Mouse (Mus musculus): Measurements from ENCODE around the gene Btrc. TPM values are rescaled to one million over a fixed set of nuclear protein-coding genes. Genes with fewer than 3 reads are reported as not detected.

The Btrc gene
- polyA plus RNA-seq, 1 experiment, result 11.2 TPM

GRCm38 (mm10) chr19:45480490-45480889 is 117.0 kb downstream of the Btrc start:
- WGBS, result 93% methylated on average over 2 of the region's 2 CpGs
- H3K27ac ChIP-seq (ENCODE audit: insufficient read depth, low read length), result no peak overlapping the region
- TF ChIP-seq POLR2A (IDR thresholded peaks at IDR 0.05; ENCODE audit: low read depth, low read length) (no peak), CTCF (IDR thresholded peaks at IDR 0.05; ENCODE audit: extremely low read depth, insufficient read depth, insufficient read length, insufficient replicate concordance) (no peak)
- H3K36me3 ChIP-seq (ENCODE audit: control insufficient read depth, insufficient read depth, low read length), result no peaks in the 10 kb centered on the region
- DNase-seq (ENCODE audit: low read depth in 1 of 2, low spot score in 2 of 2), result no peak
- H3K4me1 ChIP-seq (ENCODE audit: control insufficient read depth, insufficient read depth, insufficient read length), result peaks cover under 1% of the 10 kb centered on the region; the same call in 1 of the 2 replicates
- H3K27me3 ChIP-seq (ENCODE audit: control insufficient read depth, insufficient read depth, low read length), result no peaks in the 10 kb centered on the region
- H3K4me3 ChIP-seq (ENCODE audit: extremely low read depth, insufficient read depth, insufficient read length), result no peak overlapping the region

- DNase-seq (ENCODE audit: low read depth in 1 of 2, low spot score in 2 of 2), result no peak
- no peak overlapping the region for H3K4me3 ChIP-seq (ENCODE audit: extremely low read depth, insufficient read depth, insufficient read length)
- TF ChIP-seq CTCF (IDR thresholded peaks at IDR 0.05; ENCODE audit: extremely low read depth, insufficient read depth, insufficient read length, insufficient replicate concordance), result no peak
- no peak for TF ChIP-seq POLR2A (IDR thresholded peaks at IDR 0.05; ENCODE audit: low read depth, low read length)
- H3K36me3 ChIP-seq (ENCODE audit: control insufficient read depth, insufficient read depth, low read length), result no peaks in the 10 kb centered on the region
- WGBS, result 92% methylated on average over 4 of the region's 4 CpGs
- no peaks in the 10 kb centered on the region for H3K27me3 ChIP-seq (ENCODE audit: control insufficient read depth, insufficient read depth, low read length)
- H3K4me1 ChIP-seq (ENCODE audit: control insufficient read depth, insufficient read depth, insufficient read length), result no peaks in the 10 kb centered on the region
- no peak overlapping the region for H3K27ac ChIP-seq (ENCODE audit: insufficient read depth, low read length)
Observed at GRCm38 (mm10) chr19:45480951-45481350, 117.4 kb downstream of the Btrc start.

GRCm38 (mm10) chr19:45483470-45483869 is 119.9 kb downstream of the Btrc start:
- no peak overlapping the region for H3K27ac ChIP-seq (ENCODE audit: insufficient read depth, low read length)
- TF ChIP-seq POLR2A (IDR thresholded peaks at IDR 0.05; ENCODE audit: low read depth, low read length) (no peak), CTCF (IDR thresholded peaks at IDR 0.05; ENCODE audit: extremely low read depth, insufficient read depth, insufficient read length, insufficient replicate concordance) (no peak)
- H3K4me3 ChIP-seq (ENCODE audit: extremely low read depth, insufficient read depth, insufficient read length), result no peak overlapping the region
- 94% methylated on average over 2 of the region's 2 CpGs for WGBS
- H3K27me3 ChIP-seq (ENCODE audit: control insufficient read depth, insufficient read depth, low read length), result no peaks in the 10 kb centered on the region
- DNase-seq (ENCODE audit: low read depth in 1 of 2, low spot score in 2 of 2), result no peak
- no peaks in the 10 kb centered on the region for H3K4me1 ChIP-seq (ENCODE audit: control insufficient read depth, insufficient read depth, insufficient read length)
- H3K36me3 ChIP-seq (ENCODE audit: control insufficient read depth, insufficient read depth, low read length), result no peaks in the 10 kb centered on the region

GRCm38 (mm10) chr19:45486206-45486991 is 122.9 kb downstream of the Btrc start:
- no peak for DNase-seq (ENCODE audit: low read depth in 1 of 2, low spot score in 2 of 2)
- no peak for TF ChIP-seq POLR2A (IDR thresholded peaks at IDR 0.05; ENCODE audit: low read depth, low read length)
- no peak for TF ChIP-seq CTCF (IDR thresholded peaks at IDR 0.05; ENCODE audit: extremely low read depth, insufficient read depth, insufficient read length, insufficient replicate concordance)
- Histone ChIP-seq H3K27ac (ENCODE audit: insufficient read depth, low read length) (no peak overlapping the region), H3K27me3 (ENCODE audit: control insufficient read depth, insufficient read depth, low read length) (no peaks in the 10 kb centered on the region), H3K4me3 (ENCODE audit: extremely low read depth, insufficient read depth, insufficient read length) (no peak overlapping the region), H3K36me3 (ENCODE audit: control insufficient read depth, insufficient read depth, low read length) (no peaks in the 10 kb centered on the region), H3K4me1 (ENCODE audit: control insufficient read depth, insufficient read depth, insufficient read length) (no peaks in the 10 kb centered on the region)
- WGBS, result 88% methylated on average over 6 of the region's 6 CpGs

- Histone ChIP-seq H3K4me3 (ENCODE audit: extremely low read depth, insufficient read depth, insufficient read length) (no peak overlapping the region), H3K4me1 (ENCODE audit: control insufficient read depth, insufficient read depth, insufficient read length) (no peaks in the 10 kb centered on the region), H3K36me3 (ENCODE audit: control insufficient read depth, insufficient read depth, low read length) (no peaks in the 10 kb centered on the region), H3K27me3 (ENCODE audit: control insufficient read depth, insufficient read depth, low read length) (no peaks in the 10 kb centered on the region), H3K27ac (ENCODE audit: insufficient read depth, low read length) (no peak overlapping the region)
- DNase-seq (ENCODE audit: low read depth in 1 of 2, low spot score in 2 of 2), result no peak
- TF ChIP-seq CTCF (IDR thresholded peaks at IDR 0.05; ENCODE audit: extremely low read depth, insufficient read depth, insufficient read length, insufficient replicate concordance), result no peak
- TF ChIP-seq POLR2A (IDR thresholded peaks at IDR 0.05; ENCODE audit: low read depth, low read length), result no peak
- 76% methylated on average over 3 of the region's 3 CpGs for WGBS
Observed at GRCm38 (mm10) chr19:45486992-45487387, 123.5 kb downstream of the Btrc start.

GRCm38 (mm10) chr19:45489961-45490360 is 126.4 kb downstream of the Btrc start:
- DNase-seq (ENCODE audit: low read depth in 1 of 2, low spot score in 2 of 2), result no peak
- no peak overlapping the region for H3K4me3 ChIP-seq (ENCODE audit: extremely low read depth, insufficient read depth, insufficient read length)
- no peaks in the 10 kb centered on the region for H3K27me3 ChIP-seq (ENCODE audit: control insufficient read depth, insufficient read depth, low read length)
- H3K27ac ChIP-seq (ENCODE audit: insufficient read depth, low read length), result no peak overlapping the region
- no peaks in the 10 kb centered on the region; the same call in 1 of the 2 replicates for H3K4me1 ChIP-seq (ENCODE audit: control insufficient read depth, insufficient read depth, insufficient read length)
- TF ChIP-seq POLR2A (IDR thresholded peaks at IDR 0.05; ENCODE audit: low read depth, low read length) (no peak), CTCF (IDR thresholded peaks at IDR 0.05; ENCODE audit: extremely low read depth, insufficient read depth, insufficient read length, insufficient replicate concordance) (no peak)
- WGBS, result 88% methylated on average over 6 of the region's 6 CpGs
- H3K36me3 ChIP-seq (ENCODE audit: control insufficient read depth, insufficient read depth, low read length), result no peaks in the 10 kb centered on the region

- TF ChIP-seq CTCF (IDR thresholded peaks at IDR 0.05; ENCODE audit: extremely low read depth, insufficient read depth, insufficient read length, insufficient replicate concordance), result no peak
- no peak for TF ChIP-seq POLR2A (IDR thresholded peaks at IDR 0.05; ENCODE audit: low read depth, low read length)
- Histone ChIP-seq H3K36me3 (ENCODE audit: control insufficient read depth, insufficient read depth, low read length) (no peaks in the 10 kb centered on the region), H3K4me3 (ENCODE audit: extremely low read depth, insufficient read depth, insufficient read length) (no peak overlapping the region), H3K27me3 (ENCODE audit: control insufficient read depth, insufficient read depth, low read length) (no peaks in the 10 kb centered on the region), H3K4me1 (ENCODE audit: control insufficient read depth, insufficient read depth, insufficient read length) (no peaks in the 10 kb centered on the region; the same call in none of the 2 replicates), H3K27ac (ENCODE audit: insufficient read depth, low read length) (no peak overlapping the region)
- 90% methylated on average over 7 of the region's 7 CpGs for WGBS
- DNase-seq (ENCODE audit: low read depth in 1 of 2, low spot score in 2 of 2), result no peak
Observed at GRCm38 (mm10) chr19:45491246-45491645, 127.7 kb downstream of the Btrc start.

Measured in spleen, adult 2 months (tissue).